Mouse (Mus musculus) effector memory CD4-positive, alpha-beta T cell, adult 7 months (primary cell): Measurements from ENCODE around the gene Gm21812. TPM values are rescaled to one million over a fixed set of nuclear protein-coding genes. Genes with fewer than 3 reads are reported as not detected.

Experiments
- polyA plus RNA-seq: library from polyadenylated mRNA; unstranded; fragments of 100-300 nt; shearing (Covaris generic); gene quantifications from one replicate; pipeline ENCODE4 v1.2.1, GENCODE M21; 2017

Gm21812 gene
- polyA plus RNA-seq, result not detected

GRCm38 (mm10) chrY:9347084-9347483 lies at the start of gene Gm21812:
TSS of gene Gm21812 (minus strand) at chrY:9347184.

Other genes starting within 250 kb of the Gm21812 start
- gene Gm21292, start 213.3 kb downstream of the Gm21812 start, polyA plus RNA-seq, result not detected
- not detected for gene Gm21721, start 145.0 kb downstream of the Gm21812 start, polyA plus RNA-seq
- not detected for gene Gm21874, start 69.0 kb upstream of the Gm21812 start, polyA plus RNA-seq